Mouse (Mus musculus): ENCODE data around the gene Dhtkd1.
"Not testable (repeated sequence)": the region's sequence is repeated elsewhere in the genome, so short reads cannot be mapped to it uniquely, and the experiment has no call there.

Gene Dhtkd1

GRCm38 (mm10) chr2:5942416-5943032 lies at the start of gene Dhtkd1:
Dhtkd1 (minus strand) TSS chr2:5942792.
- DNase-seq (ENCODE audit: low spot score in 2 of 2), result peak; percentile 14 to 20

- no peak for DNase-seq (ENCODE audit: low spot score in 2 of 2)
Measured at GRCm38 (mm10) chr2:5977532-5977931, 34.9 kb upstream of the Dhtkd1 start.

- DNase-seq (ENCODE audit: low spot score in 2 of 2), result not testable (repeated sequence)
Measured at GRCm38 (mm10) chr2:5970629-5971028, 28.0 kb upstream of the Dhtkd1 start.

- DNase-seq (ENCODE audit: low spot score in 2 of 2), result no peak
Measured at GRCm38 (mm10) chr2:5965972-5966371, 23.4 kb upstream of the Dhtkd1 start.

- DNase-seq (ENCODE audit: low spot score in 2 of 2), result not testable (repeated sequence)
Measured at GRCm38 (mm10) chr2:5963729-5964128, 21.1 kb upstream of the Dhtkd1 start.

- DNase-seq (ENCODE audit: low spot score in 2 of 2), result no peak
Measured at GRCm38 (mm10) chr2:5962265-5962664, 19.7 kb upstream of the Dhtkd1 start.

GRCm38 (mm10) chr2:5957705-5958104 lies 15.1 kb upstream of the Dhtkd1 start:
- peak in 1 of 2 experiments; percentile 26 for DNase-seq (ENCODE audit: low spot score in 2 of 2)

- DNase-seq (ENCODE audit: low spot score in 2 of 2), result peak in 1 of 2 experiments; percentile 32
Measured at GRCm38 (mm10) chr2:5951621-5952211, 9.1 kb upstream of the Dhtkd1 start.

GRCm38 (mm10) chr2:5950766-5951595 lies 8.4 kb upstream of the Dhtkd1 start, which contains the start of gene Upf2:
Upf2 (plus strand) TSS chr2:5951469.
- DNase-seq (ENCODE audit: low spot score in 2 of 2), result peak; percentile 93 to 96

- no peak for DNase-seq (ENCODE audit: low spot score in 2 of 2)
Measured at GRCm38 (mm10) chr2:5950305-5950704, 7.7 kb upstream of the Dhtkd1 start.

- DNase-seq (ENCODE audit: low spot score in 2 of 2), result not testable (repeated sequence)
Measured at GRCm38 (mm10) chr2:5949821-5950220, 7.2 kb upstream of the Dhtkd1 start.

GRCm38 (mm10) chr2:5948964-5949363 lies 6.4 kb upstream of the Dhtkd1 start:
- DNase-seq (ENCODE audit: low spot score in 2 of 2), result no peak

- DNase-seq (ENCODE audit: low spot score in 2 of 2), result no peak
Measured at GRCm38 (mm10) chr2:5946876-5947275, 4.3 kb upstream of the Dhtkd1 start.

- DNase-seq (ENCODE audit: low spot score in 2 of 2), result no peak
Measured at GRCm38 (mm10) chr2:5945629-5946028, 3.0 kb upstream of the Dhtkd1 start.

- DNase-seq (ENCODE audit: low spot score in 2 of 2), result no peak
Measured at GRCm38 (mm10) chr2:5943071-5943470, 479 bp upstream of the Dhtkd1 start.

GRCm38 (mm10) chr2:5941861-5942415 lies 654 bp downstream of the Dhtkd1 start:
- no peak for DNase-seq (ENCODE audit: low spot score in 2 of 2)

- DNase-seq (ENCODE audit: low spot score in 2 of 2), result no peak
Measured at GRCm38 (mm10) chr2:5940936-5941335, 1.7 kb downstream of the Dhtkd1 start.

- DNase-seq (ENCODE audit: low spot score in 2 of 2), result no peak
Measured at GRCm38 (mm10) chr2:5939911-5940310, 2.7 kb downstream of the Dhtkd1 start.

GRCm38 (mm10) chr2:5939319-5939718 lies 3.3 kb downstream of the Dhtkd1 start:
- no peak for DNase-seq (ENCODE audit: low spot score in 2 of 2)

- no peak for DNase-seq (ENCODE audit: low spot score in 2 of 2)
Measured at GRCm38 (mm10) chr2:5936550-5936949, 6.0 kb downstream of the Dhtkd1 start.

GRCm38 (mm10) chr2:5936068-5936467 lies 6.5 kb downstream of the Dhtkd1 start:
- no peak for DNase-seq (ENCODE audit: low spot score in 2 of 2)

- DNase-seq (ENCODE audit: low spot score in 2 of 2), result no peak
Measured at GRCm38 (mm10) chr2:5934936-5935335, 7.7 kb downstream of the Dhtkd1 start.

Data from thymus, postnatal 10 days (tissue).